ENCODE assay signal across 24 mouse cellular contexts in genomic region chr1:182664841-182665240, GRCm38 (mm10).
"Had no signal": no experiment of that assay in that cellular context is flagged by ENCODE, and none has a peak within 500 bp of the region (broad histone marks: within the 10 kb centered on the region; RNA-seq: fewer than 3 reads in every experiment).

No protein-coding gene starts in this region.

- H3K4me2 ChIP-seq: heart, embryonic 11.5 days; heart, embryonic 13.5 days; heart, embryonic 15.5 days; hindbrain, embryonic 13.5 days; hindbrain, embryonic 15.5 days; limb, embryonic 13.5 days; limb, embryonic 15.5 days; liver, embryonic 12.5 days had no signal

- H3K9me3 ChIP-seq: heart, embryonic 13.5 days; heart, embryonic 15.5 days; hindbrain, embryonic 13.5 days; hindbrain, embryonic 15.5 days; limb, embryonic 13.5 days; limb, embryonic 15.5 days; liver, embryonic 12.5 days had no signal

- H3K27ac ChIP-seq: heart, adult 2 months; heart, embryonic 13.5 days; heart, embryonic 15.5 days; hindbrain, embryonic 13.5 days; hindbrain, embryonic 15.5 days; hindbrain, postnatal 0 days; limb, embryonic 13.5 days; limb, embryonic 15.5 days; liver, embryonic 12.5 days had no signal

- H3K36me3 ChIP-seq: heart, embryonic 13.5 days; heart, embryonic 15.5 days; hindbrain, embryonic 13.5 days; hindbrain, embryonic 15.5 days; limb, embryonic 13.5 days; limb, embryonic 15.5 days; liver, embryonic 12.5 days had no signal

- H3K4me3 ChIP-seq: heart, adult 2 months; heart, embryonic 13.5 days; heart, embryonic 15.5 days; hindbrain, embryonic 13.5 days; hindbrain, embryonic 15.5 days; limb, embryonic 13.5 days; limb, embryonic 15.5 days; liver, embryonic 12.5 days had no signal

- ATAC-seq: hindbrain, postnatal 0 days; intestine, embryonic 16.5 days; liver, embryonic 12.5 days had no signal

- H3K9ac ChIP-seq: heart, embryonic 13.5 days; heart, embryonic 15.5 days; hindbrain, embryonic 13.5 days; hindbrain, embryonic 15.5 days; limb, embryonic 13.5 days; limb, embryonic 15.5 days; liver, embryonic 12.5 days had no signal

- H3K27me3 ChIP-seq: heart, embryonic 13.5 days; heart, embryonic 15.5 days; hindbrain, embryonic 13.5 days; hindbrain, embryonic 15.5 days; limb, embryonic 13.5 days; limb, embryonic 15.5 days; liver, embryonic 12.5 days had no signal

- DNase-seq: gastrocnemius, postnatal 14 days; gastrocnemius, postnatal 36 days; heart, adult 11 months; heart, adult 2 months; heart, postnatal 14 days; heart, postnatal 36 days; kidney, adult 11 months; kidney, adult 2 months; kidney, adult 9 months; kidney, postnatal 10 days; kidney, postnatal 36 days; layer of hippocampus, adult 9-11 months; layer of hippocampus, postnatal 36 days; left cerebral cortex, postnatal 4 days had no signal
